Comparison of ENCODE assay signal across 8 mouse cellular contexts in the genomic region with DNA sequence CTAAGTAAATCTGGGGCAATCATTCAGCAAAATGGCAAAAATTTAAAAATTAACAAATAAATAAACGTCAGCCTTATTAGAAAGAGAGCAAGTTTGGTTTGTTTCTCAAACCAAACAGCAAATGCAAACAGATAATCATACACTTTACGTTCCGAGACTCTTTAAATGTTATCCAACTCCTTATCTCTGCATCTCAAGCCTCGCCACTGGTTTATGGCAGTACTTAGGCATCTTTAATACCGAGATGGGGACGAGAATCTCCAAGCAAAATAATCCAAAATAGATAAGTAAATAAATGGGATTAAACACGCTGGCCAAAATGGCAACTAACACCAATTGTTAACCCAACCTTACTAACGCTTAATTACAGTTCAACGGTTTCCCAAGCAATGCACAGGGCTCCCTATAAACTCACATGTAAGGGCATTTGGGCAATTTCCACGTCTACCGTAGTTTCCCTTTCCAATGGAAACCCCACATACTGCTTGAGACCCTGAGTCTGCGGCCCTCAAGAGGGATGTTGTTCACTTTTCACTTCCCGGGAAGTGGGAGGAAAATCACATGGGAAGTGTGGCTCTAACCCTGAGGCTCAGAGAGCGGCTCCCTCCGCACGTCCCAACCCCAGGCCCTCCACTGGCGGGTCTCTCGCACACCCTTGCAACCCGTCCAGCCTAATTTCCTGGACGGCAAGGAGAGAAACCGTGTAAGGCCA. TPM values are rescaled to one million over a fixed set of nuclear protein-coding genes. Genes with fewer than 3 reads are reported as not detected.
DNase-seq lines count a peak whose midpoint lies in the region; ATAC-seq and TF ChIP-seq lines count a peak whose summit lies in the region.

No protein-coding gene starts in this region.

- no peaks in the 10 kb centered on the region for H3K36me3 ChIP-seq in heart, embryonic 16.5 days (ENCODE audit: control insufficient read depth, insufficient read depth)
- H3K36me3 ChIP-seq in G1E (replicated peaks) = peaks cover 24% of the 10 kb centered on the region
- no peaks in the 10 kb centered on the region for H3K36me3 ChIP-seq in embryonic facial prominence, embryonic 12.5 days
- H3K36me3 ChIP-seq in limb, embryonic 10.5 days = peaks cover 13% of the 10 kb centered on the region
- no peaks in the 10 kb centered on the region for H3K36me3 ChIP-seq in neural tube, embryonic 13.5 days

- DNase-seq in heart, adult 11 months = no peak
- peak; percentile 12 for DNase-seq in G1E (ENCODE audit: low spot score)
- DNase-seq in limb, embryonic 10.5 days (ENCODE audit: low spot score) = no peak
- DNase-seq in layer of hippocampus, adult 18-20 months (ENCODE audit: low spot score in 2 of 2) = no peak
- DNase-seq in left cerebral cortex, adult 9 months (ENCODE audit: low spot score in 2 of 2) = no peak

- no peaks in the 10 kb centered on the region for H3K9me3 ChIP-seq in heart, embryonic 16.5 days (replicated peaks; ENCODE audit: control insufficient read depth, low read length)
- no peaks in the 10 kb centered on the region for H3K9me3 ChIP-seq in G1E (replicated peaks)
- H3K9me3 ChIP-seq in embryonic facial prominence, embryonic 12.5 days = no peaks in the 10 kb centered on the region
- no peaks in the 10 kb centered on the region for H3K9me3 ChIP-seq in limb, embryonic 10.5 days (replicated peaks)
- H3K9me3 ChIP-seq in neural tube, embryonic 13.5 days = no peaks in the 10 kb centered on the region

- TF ChIP-seq CTCF in G1E (IDR thresholded peaks at IDR 0.05; ENCODE audit: low read depth, low read length) = no peak

- peak overlapping the region; percentile 94 for H3K9ac ChIP-seq in heart, embryonic 16.5 days (ENCODE audit: low read length)
- peak overlapping the region; percentile 81 for H3K9ac ChIP-seq in embryonic facial prominence, embryonic 12.5 days
- peak overlapping the region; percentile 90 for H3K9ac ChIP-seq in neural tube, embryonic 13.5 days

- 3% methylated on average over 21 of the region's 21 CpGs for WGBS in heart, embryonic 16.5 days
- WGBS in embryonic facial prominence, embryonic 12.5 days = 8% methylated on average over 21 of the region's 21 CpGs
- 6% methylated on average over 21 of the region's 21 CpGs for WGBS in limb, embryonic 10.5 days
- 9% methylated on average over 21 of the region's 21 CpGs for WGBS in neural tube, embryonic 13.5 days

- peak overlapping the region; percentile 96 for H3K27ac ChIP-seq in heart, embryonic 16.5 days (ENCODE audit: low read length)
- peak overlapping the region; percentile 89; the same call in 1 of the 2 replicates for H3K27ac ChIP-seq in embryonic facial prominence, embryonic 12.5 days
- H3K27ac ChIP-seq in limb, embryonic 10.5 days = peak overlapping the region; percentile 97
- H3K27ac ChIP-seq in neural tube, embryonic 13.5 days (replicated peaks) = peak overlapping the region; percentile 89

- H3K4me3 ChIP-seq in heart, embryonic 16.5 days (ENCODE audit: low read length) = peak overlapping the region; percentile 98
- peak overlapping the region; percentile 100 for H3K4me3 ChIP-seq in G1E (ENCODE audit: low read depth, low read length)
- peak overlapping the region; percentile 75 for H3K4me3 ChIP-seq in embryonic facial prominence, embryonic 12.5 days
- peak overlapping the region; percentile 87 for H3K4me3 ChIP-seq in limb, embryonic 10.5 days
- H3K4me3 ChIP-seq in neural tube, embryonic 13.5 days = peak overlapping the region; percentile 80

- peaks cover 13% of the 10 kb centered on the region for H3K4me1 ChIP-seq in heart, embryonic 16.5 days (ENCODE audit: control insufficient read depth, insufficient read depth, low read length)
- peaks cover 35% of the 10 kb centered on the region for H3K4me1 ChIP-seq in G1E (ENCODE audit: insufficient read depth, low read depth, low read length)
- H3K4me1 ChIP-seq in embryonic facial prominence, embryonic 12.5 days = peaks cover 12% of the 10 kb centered on the region
- H3K4me1 ChIP-seq in limb, embryonic 10.5 days = peaks cover 15% of the 10 kb centered on the region
- H3K4me1 ChIP-seq in neural tube, embryonic 13.5 days (replicated peaks) = peaks cover 25% of the 10 kb centered on the region

- ATAC-seq in heart, embryonic 16.5 days (replicated peaks; ENCODE audit: extremely low read depth, insufficient read depth, low FRiP score) = no peak
- ATAC-seq in G1E (ENCODE audit: extremely low read depth, insufficient number of reproducible peaks, low FRiP score, poor library complexity, severe bottlenecking) = no peak
- ATAC-seq in embryonic facial prominence, embryonic 12.5 days (ENCODE audit: insufficient number of reproducible peaks, insufficient read depth, low FRiP score, low TSS enrichment) = no peak
- ATAC-seq in neural tube, embryonic 13.5 days (ENCODE audit: low read depth) = peak; percentile 25

- H3K4me2 ChIP-seq in heart, embryonic 16.5 days (ENCODE audit: low read depth, low read length) = peak overlapping the region; percentile 82
- H3K4me2 ChIP-seq in embryonic facial prominence, embryonic 12.5 days (replicated peaks) = peak overlapping the region; percentile 70
- peak overlapping the region; percentile 75 for H3K4me2 ChIP-seq in neural tube, embryonic 13.5 days

- no peaks in the 10 kb centered on the region for H3K27me3 ChIP-seq in heart, embryonic 16.5 days (ENCODE audit: control insufficient read depth, insufficient read depth, low read length)
- H3K27me3 ChIP-seq in G1E (ENCODE audit: insufficient read depth, low read length) = no peaks in the 10 kb centered on the region
- H3K27me3 ChIP-seq in embryonic facial prominence, embryonic 12.5 days = no peaks in the 10 kb centered on the region
- no peaks in the 10 kb centered on the region for H3K27me3 ChIP-seq in limb, embryonic 10.5 days (ENCODE audit: low read depth, poor library complexity, severe bottlenecking)
- H3K27me3 ChIP-seq in neural tube, embryonic 13.5 days = no peaks in the 10 kb centered on the region

RNA-seq across cellular contexts. Expression of a gene that starts 0.9 kb away (rescaled TPM):
- polyA plus RNA-seq in heart, embryonic 16.5 days (2015; fragmentation: Nextera tagmentation; extraction: Ambion mirVana) = 66.2 and 71.1 TPM in 2 replicates
- 194 and 222 TPM in 2 replicates for total RNA-seq in G1E (2014; fragmentation: Nextera tagmentation)
- total RNA-seq in G1E (2017) = 205 and 232 TPM in 2 replicates
- 7.2 and 14.1 TPM in 2 replicates for polyA plus RNA-seq in G1E (2012)
- 155 and 164 TPM in 2 replicates for polyA plus RNA-seq in embryonic facial prominence, embryonic 12.5 days (2016; fragmentation: Nextera tagmentation; extraction: Ambion mirVana)
- 124 and 130 TPM in 2 replicates for polyA plus RNA-seq in limb, embryonic 10.5 days (2016; fragmentation: Nextera tagmentation; extraction: Ambion mirVana)
- polyA plus RNA-seq in neural tube, embryonic 13.5 days (2015; fragmentation: Nextera tagmentation; extraction: Ambion mirVana) = 145 and 161 TPM in 2 replicates
- 10 to 100 TPM; 64.0 to 64.6 TPM for total RNA-seq in layer of hippocampus, adult 18-20 months (2021)

RNA-seq across cellular contexts. Expression of a gene that starts 48.6 kb away (rescaled TPM):
- polyA plus RNA-seq in heart, embryonic 16.5 days (2015; fragmentation: Nextera tagmentation; extraction: Ambion mirVana) = 0.47 and 0.58 TPM in 2 replicates
- 6.8 TPM in 1 of 2 replicates, not detected in the other for total RNA-seq in G1E (2014; fragmentation: Nextera tagmentation)
- total RNA-seq in G1E (2017) = 0.06 and 0.11 TPM in 2 replicates
- not detected in 2 replicates for polyA plus RNA-seq in G1E (2012)
- 0.45 and 0.62 TPM in 2 replicates for polyA plus RNA-seq in embryonic facial prominence, embryonic 12.5 days (2016; fragmentation: Nextera tagmentation; extraction: Ambion mirVana)
- 0.09 and 0.10 TPM in 2 replicates for polyA plus RNA-seq in limb, embryonic 10.5 days (2016; fragmentation: Nextera tagmentation; extraction: Ambion mirVana)
- polyA plus RNA-seq in neural tube, embryonic 13.5 days (2015; fragmentation: Nextera tagmentation; extraction: Ambion mirVana) = 4.1 and 4.3 TPM in 2 replicates
- total RNA-seq in layer of hippocampus, adult 18-20 months (2021) = 10 to 100 TPM; 40.4 to 41.6 TPM
